Mouse (Mus musculus): ENCODE data around the gene Cped1.

DNA sequence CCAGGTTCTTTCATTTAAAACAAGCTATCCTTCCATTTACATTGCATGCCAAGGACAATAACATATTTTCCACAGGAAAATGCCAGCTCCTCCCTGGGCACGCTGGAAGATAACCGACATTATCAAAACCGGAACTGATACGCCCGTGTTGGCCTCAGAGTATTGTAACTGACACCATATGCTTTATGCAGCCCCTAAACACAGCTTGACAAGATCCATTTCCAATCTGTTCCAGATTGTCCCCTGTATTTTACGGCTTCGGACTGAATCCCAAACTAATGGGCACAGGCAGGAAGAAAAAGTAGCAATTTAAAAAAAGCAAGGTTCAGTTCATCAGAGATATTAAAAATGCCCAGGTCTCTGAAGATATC is 220.0 kb downstream of the Cped1 start:
- TF ChIP-seq USF1 (IDR thresholded peaks at IDR 0.05; ENCODE audit: low read depth) (no peak), TCF12 (IDR thresholded peaks at IDR 0.05; ENCODE audit: insufficient read depth, poor library complexity, severe bottlenecking) (no peak), MYOD1 (IDR thresholded peaks at IDR 0.05; ENCODE audit: control insufficient read depth in 1 of 3, insufficient read length in 2 of 3, low read depth in 2 of 3) (no peak), CEBPB (IDR thresholded peaks at IDR 0.05; ENCODE audit: insufficient read depth, poor library complexity, severe bottlenecking) (no peak), MAX (IDR thresholded peaks at IDR 0.05; ENCODE audit: low read depth) (no peak), POLR2A (IDR thresholded peaks at IDR 0.05; ENCODE audit: insufficient read length, low read depth) (no peak), REST (IDR thresholded peaks at IDR 0.05; ENCODE audit: insufficient read depth, insufficient read length) (no peak), POLR2AphosphoS2 (IDR thresholded peaks at IDR 0.05; ENCODE audit: insufficient read length, low read depth) (no peak), SRF (IDR thresholded peaks at IDR 0.05; ENCODE audit: control insufficient read depth, insufficient read length, low read depth) (no peak)
